Mouse (Mus musculus) intestine, embryonic 14.5 days (tissue): ENCODE measurements around the gene Olfr646. TPM values are rescaled to one million over a fixed set of nuclear protein-coding genes. Genes with fewer than 3 reads are reported as not detected.

ENCODE experiments used
- ATAC-seq: fragments of 200-750 bp; cut with Nextera tagmentation; replicated peaks from 2 replicates; pipeline ENCODE4 v1.8.0; 2017; ENCODE audit warnings: low read depth, moderate number of reproducible peaks, moderate TSS enrichment, moderate library complexity; ENCODE audit not compliant: low FRiP score, low TSS enrichment
- DNase-seq: peaks from one replicate; pipeline ENCODE4 v3.0.0-alpha.2; 2018; ENCODE audit warnings: low spot score
- H3K27ac ChIP-seq: fragments of 300-500 bp; sonication (generic); 2 replicates; pipeline ENCODE4 v1.5.1; 2014; ENCODE audit warnings: low read depth, mild to moderate bottlenecking, control low read depth
- H3K27me3 ChIP-seq: fragments of 300-500 bp; sonication (generic); replicated peaks from 2 replicates; pipeline ENCODE4 v1.6.1; 2014; ENCODE audit warnings: low read length, control low read depth; ENCODE audit not compliant: control insufficient read depth, insufficient read depth
- H3K36me3 ChIP-seq: fragments of 300-500 bp; sonication (generic); 2 replicates; pipeline ENCODE4 v1.6.1; 2014; ENCODE audit warnings: low read length, control low read depth; ENCODE audit not compliant: control insufficient read depth, insufficient read depth
- H3K4me1 ChIP-seq: fragments of 300-500 bp; sonication (generic); replicated peaks from 2 replicates; pipeline ENCODE4 v1.6.1; 2014; ENCODE audit warnings: low read length, control low read depth, mixed read lengths; ENCODE audit not compliant: control insufficient read depth, insufficient read depth
- H3K4me2 ChIP-seq: fragments of 300-500 bp; sonication (generic); 2 replicates; pipeline ENCODE4 v1.6.1; 2014; ENCODE audit warnings: low read length
- H3K4me3 ChIP-seq: fragments of 300-500 bp; sonication (generic); 2 replicates; pipeline ENCODE4 v1.5.1; 2014; ENCODE audit warnings: low read depth, low read length, control low read depth, mixed read lengths
- H3K9ac ChIP-seq: fragments of 300-500 bp; sonication (generic); 2 replicates; pipeline ENCODE4 v1.6.1; 2014; ENCODE audit warnings: mild to moderate bottlenecking, low read length
- H3K9me3 ChIP-seq: fragments of 300-500 bp; sonication (generic); 2 replicates; pipeline ENCODE4 v1.6.1; 2016; ENCODE audit warnings: low read length, control low read depth; ENCODE audit not compliant: control insufficient read depth
- WGBS: fragments of 180-500 bp; shearing (Covaris S2); extraction: QIAGEN DNeasy Blood & Tissue Kit; methylation state at CpG from one replicate; pipeline ENCODE4 v1.1.7; 2014; 5-methylcytosine and 5-hydroxymethylcytosine counted together
- polyA plus RNA-seq: library from polyadenylated mRNA; unstranded; fragments of >200 nt; fragmentation: Nextera tagmentation; extraction: Ambion mirVana; gene quantifications from 2 replicates; pipeline ENCODE4 v1.2.1, GENCODE M21; 2014

Gene Olfr646
- polyA plus RNA-seq, 1 experiment from 2014 or later = not detected

DNA sequence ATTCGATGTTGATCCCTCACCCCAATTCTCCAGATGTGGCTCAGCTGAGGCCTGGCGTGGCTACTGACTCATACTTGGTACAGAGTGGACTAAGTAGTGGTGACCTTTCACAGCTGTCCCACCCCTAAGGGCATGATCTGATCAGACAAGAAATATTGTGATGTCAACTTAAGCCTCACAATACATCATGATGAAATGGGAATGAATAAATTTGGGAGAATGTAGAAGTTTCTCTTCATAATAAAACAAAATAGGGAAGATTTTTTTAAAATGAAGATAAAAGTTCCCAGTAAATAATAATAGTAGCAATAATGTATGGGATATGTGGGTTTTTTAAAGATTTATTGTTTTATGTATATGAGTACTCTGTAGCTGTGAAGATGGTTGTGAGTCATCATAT lies 45.8 kb downstream of the Olfr646 start, which contains the start of gene Ubqlnl:
Gene Ubqlnl, minus strand, starts transcription at position 101 of the 400 bp plus-strand sequence.
- Histone ChIP-seq H3K9ac (no peak within 1 kb of the TSS), H3K4me3 (no peak within 1 kb of the TSS), H3K4me1 (no peaks in the 10 kb centered on the region), H3K27me3 (no peaks in the 10 kb centered on the region), H3K27ac (no peak within 1 kb of the TSS), H3K36me3 (no peaks in the 10 kb centered on the region), H3K9me3 (no peaks in the 10 kb centered on the region), H3K4me2 (no peak within 1 kb of the TSS)
- no peak for DNase-seq
- 93% methylated on average over 2 of the region's 2 CpGs for WGBS
- no peak for ATAC-seq

Other genes starting within 250 kb of the Olfr646 start
- gene Olfr66, start 218.6 kb upstream of the Olfr646 start, polyA plus RNA-seq = not detected in 2 replicates
- gene Olfr64, start 210.4 kb upstream of the Olfr646 start, polyA plus RNA-seq = not detected in 2 replicates
- gene Olfr65, start 201.4 kb upstream of the Olfr646 start, polyA plus RNA-seq = not detected in 2 replicates
- not detected in 2 replicates for gene Olfr631, start 176.0 kb upstream of the Olfr646 start, polyA plus RNA-seq
- gene Olfr632, start 170.5 kb upstream of the Olfr646 start, polyA plus RNA-seq = not detected in 2 replicates
- not detected in 2 replicates for gene Olfr633, start 160.4 kb upstream of the Olfr646 start, polyA plus RNA-seq
- gene Olfr635, start 133.7 kb upstream of the Olfr646 start, polyA plus RNA-seq = not detected in 2 replicates
- gene Olfr638, start 106.1 kb upstream of the Olfr646 start, polyA plus RNA-seq = not detected in 2 replicates
- gene Olfr639, start 87.6 kb upstream of the Olfr646 start, polyA plus RNA-seq = 0.04 TPM in 1 of 2 replicates, not detected in the other
- not detected in 2 replicates for gene Olfr640, start 79.3 kb upstream of the Olfr646 start, polyA plus RNA-seq
- gene Olfr641, start 69.4 kb upstream of the Olfr646 start, polyA plus RNA-seq = not detected in 2 replicates
- gene Olfr642, start 52.2 kb upstream of the Olfr646 start, polyA plus RNA-seq = not detected in 2 replicates
- gene 4930516K23Rik, start 43.4 kb upstream of the Olfr646 start, polyA plus RNA-seq = not detected in 2 replicates
- not detected in 2 replicates for gene Olfr644, start 33.0 kb upstream of the Olfr646 start, polyA plus RNA-seq
- gene Olfr645, start 19.4 kb upstream of the Olfr646 start, polyA plus RNA-seq = not detected in 2 replicates
- not detected in 2 replicates for gene Ubqln5, start 25.0 kb downstream of the Olfr646 start, polyA plus RNA-seq
- gene Olfr643, start 32.5 kb downstream of the Olfr646 start, polyA plus RNA-seq = not detected in 2 replicates
- gene Ubqln3, start 38.4 kb downstream of the Olfr646 start, polyA plus RNA-seq = not detected in 2 replicates
- not detected in 2 replicates for gene Ubqlnl, start 45.7 kb downstream of the Olfr646 start, polyA plus RNA-seq
- not detected in 2 replicates for gene Olfm5, start 60.0 kb downstream of the Olfr646 start, polyA plus RNA-seq
- 0.32 and 0.36 TPM in 2 replicates for gene Olfr648, start 78.5 kb downstream of the Olfr646 start, polyA plus RNA-seq
- gene Olfr649, start 91.1 kb downstream of the Olfr646 start, polyA plus RNA-seq = not detected in 2 replicates
- 1.6 TPM in 2 replicates for gene Trim6, start 113.9 kb downstream of the Olfr646 start, polyA plus RNA-seq
- 1.5 and 1.9 TPM in 2 replicates for gene Trim34a, start 139.6 kb downstream of the Olfr646 start, polyA plus RNA-seq
- gene Trim5, start 183.2 kb downstream of the Olfr646 start, polyA plus RNA-seq = 0.12 and 0.31 TPM in 2 replicates
- gene Trim12a, start 210.6 kb downstream of the Olfr646 start, polyA plus RNA-seq = 3.7 and 5.2 TPM in 2 replicates
- gene Trim34b, start 224.6 kb downstream of the Olfr646 start, polyA plus RNA-seq = not detected in 2 replicates
- gene Trim12c, start 248.5 kb downstream of the Olfr646 start, polyA plus RNA-seq = 1.6 TPM in 2 replicates